Mouse (Mus musculus) liver, adult 2 months (tissue): Measurements from ENCODE around the gene Disc1. TPM values are rescaled to one million over a fixed set of nuclear protein-coding genes. Genes with fewer than 3 reads are reported as not detected.

Experiments used
- DNase-seq: peaks from one replicate; pipeline ENCODE4 v3.0.0-alpha.2; 2011; ENCODE audit warnings: low read depth, low spot score; ENCODE audit errors: extremely low read depth
- H3K27ac ChIP-seq: fragments of 200-500 bp; replicated peaks from 2 replicates; pipeline ENCODE4 v1.5.1; 2012; ENCODE audit warnings: low read depth, mild to moderate bottlenecking, control low read depth, inconsistent platforms, low read length; ENCODE audit not compliant: insufficient read depth
- H3K27me3 ChIP-seq: fragments of 200-500 bp; 2 replicates; pipeline ENCODE4 v1.6.1; 2012; ENCODE audit warnings: mild to moderate bottlenecking, moderate library complexity, low read length, inconsistent platforms; ENCODE audit not compliant: control insufficient read depth, insufficient read depth
- H3K36me3 ChIP-seq: fragments of 200-500 bp; 2 replicates; pipeline ENCODE4 v1.6.1; 2012; ENCODE audit warnings: low read length, inconsistent platforms; ENCODE audit not compliant: control insufficient read depth, insufficient read depth
- H3K4me1 ChIP-seq: fragments of 200-500 bp; 2 replicates; pipeline ENCODE4 v1.6.1; 2011; ENCODE audit warnings: low read length; ENCODE audit not compliant: control insufficient read depth, insufficient read depth
- H3K4me3 ChIP-seq: fragments of 200-500 bp; 2 replicates; pipeline ENCODE4 v1.5.1; 2011; ENCODE audit warnings: low read depth, mild to moderate bottlenecking, control low read depth, low read length, moderate library complexity; ENCODE audit not compliant: insufficient read depth
- H3K79me2 ChIP-seq: fragments of 200-500 bp; 2 replicates; pipeline ENCODE4 v1.6.1; 2012; ENCODE audit warnings: inconsistent platforms, mild to moderate bottlenecking, low read length, moderate library complexity; ENCODE audit not compliant: control insufficient read depth, insufficient read depth
- H3K9ac ChIP-seq: fragments of 200-500 bp; 2 replicates; pipeline ENCODE4 v1.6.1; 2012; ENCODE audit warnings: low read depth, mild to moderate bottlenecking, control low read depth, inconsistent platforms, low read length
- CTCF ChIP-seq: fragments of 200-500 bp; IDR thresholded peaks from 2 replicates; pipeline ENCODE4 v1.5.1; 2011; ENCODE audit warnings: low read depth, low read length, control low read depth
- POLR2A ChIP-seq: fragments of 200-500 bp; IDR thresholded peaks from 2 replicates; pipeline ENCODE4 v1.6.1; 2011; ENCODE audit warnings: low read length, control low read depth; ENCODE audit not compliant: insufficient read depth; ENCODE audit errors: extremely low read depth
- WGBS: fragments of 180-500 bp; shearing (Covaris S2); methylation state at CpG from one replicate; pipeline ENCODE4 v1.1.7; 2018; 5-methylcytosine and 5-hydroxymethylcytosine counted together
- polyA plus RNA-seq: library from polyadenylated mRNA; depleted of rRNA; stranded (reverse); fragments of >200 nt; gene quantifications from 2 replicates; pipeline ENCODE4 v1.2.3, GENCODE M21; 2012
- total RNA-seq: library from RNA; depleted of rRNA; stranded (reverse); fragments of >200 nt; gene quantifications from 2 replicates; pipeline ENCODE4 v1.2.3, GENCODE M21; 2014

Disc1 gene
- total and polyA plus RNA-seq, 2 experiments, result 0.16 to 0.37 TPM

GRCm38 (mm10) chr8:125291932-125292717, 238.1 kb downstream of the Disc1 start:
- Histone ChIP-seq H3K27me3 (no peaks in the 10 kb centered on the region), H3K9ac (no peak overlapping the region), H3K27ac (no peak overlapping the region), H3K36me3 (no peaks in the 10 kb centered on the region), H3K4me1 (no peaks in the 10 kb centered on the region), H3K79me2 (no peaks in the 10 kb centered on the region), H3K4me3 (no peak overlapping the region)
- no peak for TF ChIP-seq CTCF
- TF ChIP-seq POLR2A, result no peak
- 83% methylated on average over 22 of the region's 22 CpGs for WGBS
- no peak for DNase-seq

GRCm38 (mm10) chr8:125292933-125293591, 239.1 kb downstream of the Disc1 start:
- WGBS, result 77% methylated on average over 8 of the region's 8 CpGs
- no peaks in the 10 kb centered on the region for H3K4me1 ChIP-seq
- DNase-seq, result no peak
- no peaks in the 10 kb centered on the region for H3K36me3 ChIP-seq
- H3K9ac ChIP-seq, result no peak overlapping the region
- H3K4me3 ChIP-seq, result no peak overlapping the region
- H3K79me2 ChIP-seq, result no peaks in the 10 kb centered on the region
- TF ChIP-seq CTCF, result no peak
- no peak for TF ChIP-seq POLR2A
- H3K27me3 ChIP-seq, result no peaks in the 10 kb centered on the region
- H3K27ac ChIP-seq, result no peak overlapping the region

- Histone ChIP-seq H3K79me2 (no peaks in the 10 kb centered on the region), H3K27me3 (no peaks in the 10 kb centered on the region), H3K4me3 (no peak overlapping the region), H3K4me1 (no peaks in the 10 kb centered on the region), H3K27ac (no peak overlapping the region), H3K36me3 (no peaks in the 10 kb centered on the region), H3K9ac (no peak overlapping the region)
- no peak for DNase-seq
- TF ChIP-seq CTCF (no peak), POLR2A (no peak)
- 64% methylated on average over 4 of the region's 4 CpGs for WGBS
Measured at GRCm38 (mm10) chr8:125299248-125299647, 245.3 kb downstream of the Disc1 start.

- no peak overlapping the region for H3K9ac ChIP-seq
- WGBS, result 83% methylated on average over 8 of the region's 8 CpGs
Measured at GRCm38 (mm10) chr8:125301931-125302361, 248.0 kb downstream of the Disc1 start.

GRCm38 (mm10) chr8:125306665-125307064, 252.7 kb downstream of the Disc1 start:
- TF ChIP-seq CTCF (no peak), POLR2A (no peak)

More at GRCm38 (mm10) chr8:125301931-125302361, 248.0 kb downstream of the Disc1 start:
- Histone ChIP-seq H3K27ac (no peak overlapping the region), H3K27me3 (no peaks in the 10 kb centered on the region), H3K4me1 (no peaks in the 10 kb centered on the region), H3K4me3 (no peak overlapping the region), H3K79me2 (no peaks in the 10 kb centered on the region), H3K36me3 (no peaks in the 10 kb centered on the region)
- TF ChIP-seq CTCF (no peak), POLR2A (no peak)
- no peak for DNase-seq

More at GRCm38 (mm10) chr8:125306665-125307064, 252.7 kb downstream of the Disc1 start:
- no peaks in the 10 kb centered on the region for H3K79me2 ChIP-seq
- WGBS, result 92% methylated on average over 10 of the region's 10 CpGs
- no peak overlapping the region for H3K9ac ChIP-seq
- no peak for DNase-seq
- peaks cover 7% of the 10 kb centered on the region for H3K4me1 ChIP-seq
- H3K27me3 ChIP-seq, result no peaks in the 10 kb centered on the region
- no peak overlapping the region for H3K4me3 ChIP-seq
- H3K27ac ChIP-seq, result no peak overlapping the region
- no peaks in the 10 kb centered on the region for H3K36me3 ChIP-seq
